In genomic region chr12:89284412-89284811, GRCm38 (mm10) we compare ENCODE assay signal across 9 mouse cellular contexts.
"Had no signal": no experiment of that assay in that cellular context is flagged by ENCODE, and none has a peak within 500 bp of the region (broad histone marks: within the 10 kb centered on the region; RNA-seq: fewer than 3 reads in every experiment).

No protein-coding gene starts in this region.

- ATAC-seq: midbrain, embryonic 16.5 days had no signal

- DNase-seq: lung, adult 18-20 months; lung, embryonic 14.5 days; lung, postnatal 10 days; lung, postnatal 4 days; midbrain, embryonic 14.5 days; thymus, adult 18-20 months; thymus, postnatal 14 days; thymus, postnatal 36 days had no signal
